In the genomic region with DNA sequence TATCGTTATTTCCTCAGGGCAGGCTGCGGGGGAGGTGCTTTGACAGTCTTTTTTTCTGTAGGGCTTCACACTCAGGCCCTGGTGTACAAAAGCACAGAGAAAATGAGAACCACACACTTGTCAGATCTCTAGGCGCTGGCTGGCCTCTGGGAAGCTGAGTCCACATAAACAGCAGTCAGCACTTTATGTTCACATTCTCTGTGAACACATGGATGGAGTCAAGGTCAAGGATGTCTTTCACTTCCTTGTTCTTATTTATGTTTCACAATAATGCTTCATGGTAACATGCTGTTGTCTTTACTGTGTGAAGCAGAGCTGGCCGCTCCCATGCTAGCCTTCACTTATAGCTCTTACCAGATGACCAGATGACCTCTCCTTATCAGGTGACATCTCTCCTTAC, we compare ENCODE assay signal across 16 mouse cellular contexts. TPM values are rescaled to one million over a fixed set of nuclear protein-coding genes. Genes with fewer than 3 reads are reported as not detected.
DNase-seq lines count a peak whose midpoint lies in the region; ATAC-seq and TF ChIP-seq lines count a peak whose summit lies in the region.
"Had no signal": no experiment of that assay in that cellular context is flagged by ENCODE, and none has a peak within 500 bp of the region (broad histone marks: within the 10 kb centered on the region; RNA-seq: fewer than 3 reads in every experiment).

No protein-coding gene starts in this region.

- no peak overlapping the region for H3K4me2 ChIP-seq in liver, embryonic 11.5 days
- H3K4me2 ChIP-seq: heart, embryonic 11.5 days; liver, embryonic 13.5 days; midbrain, embryonic 13.5 days had no signal

- peak; percentile 50 for DNase-seq in liver, adult 2 months (ENCODE audit: extremely low read depth, low read depth, low spot score)
- DNase-seq in liver, embryonic 11.5 days (ENCODE audit: low spot score), result no peak
- peak; percentile 22 for DNase-seq in A20 (ENCODE audit: low read depth, low spot score)
- no peak for DNase-seq in cerebellum, adult 18-20 months
- no peak for DNase-seq in thymus, postnatal 14 days
- DNase-seq: adrenal gland, postnatal 10 days; cerebellum, postnatal 14 days; forebrain, postnatal 0 days; gastrocnemius, adult 2 months; heart, postnatal 4 days; kidney, postnatal 25 days; liver, embryonic 13.5 days had no signal

- H3K9ac ChIP-seq in liver, adult 2 months (ENCODE audit: low read depth, low read length), result no peak overlapping the region
- no peak overlapping the region for H3K9ac ChIP-seq in liver, embryonic 11.5 days (ENCODE audit: low read depth, low read length)
- H3K9ac ChIP-seq: forebrain, postnatal 0 days; liver, embryonic 13.5 days; midbrain, embryonic 13.5 days had no signal

- TF ChIP-seq POLR2A in liver, adult 2 months (IDR thresholded peaks at IDR 0.05; ENCODE audit: extremely low read depth, insufficient read depth, low read length), result no peak

- no peaks in the 10 kb centered on the region for H3K36me3 ChIP-seq in liver, adult 2 months (ENCODE audit: control insufficient read depth, insufficient read depth, low read length)
- H3K36me3 ChIP-seq in liver, embryonic 11.5 days (ENCODE audit: control insufficient read depth, insufficient read depth, low read length), result no peaks in the 10 kb centered on the region
- H3K36me3 ChIP-seq in megakaryocyte, embryonic 14.5 days (replicated peaks; ENCODE audit: low read length), result peaks cover 4% of the 10 kb centered on the region
- H3K36me3 ChIP-seq: liver, embryonic 13.5 days; midbrain, embryonic 13.5 days had no signal

- H3K4me1 ChIP-seq in liver, adult 2 months (ENCODE audit: control insufficient read depth, insufficient read depth, low read length), result peaks cover 3% of the 10 kb centered on the region
- no peaks in the 10 kb centered on the region for H3K4me1 ChIP-seq in liver, embryonic 11.5 days (replicated peaks; ENCODE audit: control insufficient read depth, insufficient read depth, low read length)
- H3K4me1 ChIP-seq in megakaryocyte, embryonic 14.5 days, result peaks cover 53% of the 10 kb centered on the region
- H3K4me1 ChIP-seq: liver, embryonic 13.5 days had no signal

- TF ChIP-seq CTCF in liver, adult 2 months (IDR thresholded peaks at IDR 0.05; ENCODE audit: low read depth, low read length), result no peak

- H3K27ac ChIP-seq in liver, adult 2 months (replicated peaks; ENCODE audit: insufficient read depth, low read depth, low read length), result peak overlapping the region; percentile 48; the same call in 1 of the 2 replicates
- no peak overlapping the region for H3K27ac ChIP-seq in liver, embryonic 11.5 days (ENCODE audit: low read depth, low read length)
- H3K27ac ChIP-seq: gastrocnemius, adult 2 months; liver, embryonic 13.5 days; midbrain, embryonic 13.5 days had no signal

- H3K4me3 ChIP-seq in liver, adult 2 months (ENCODE audit: insufficient read depth, low read depth, low read length), result no peak overlapping the region
- no peak overlapping the region for H3K4me3 ChIP-seq in liver, embryonic 11.5 days (ENCODE audit: low read depth, low read length)
- peak overlapping the region; percentile 60 for H3K4me3 ChIP-seq in megakaryocyte, embryonic 14.5 days (replicated peaks)
- H3K4me3 ChIP-seq: gastrocnemius, adult 2 months; liver, embryonic 13.5 days; midbrain, embryonic 13.5 days had no signal

- ATAC-seq in liver, embryonic 11.5 days (replicated peaks; ENCODE audit: low FRiP score), result no peak
- ATAC-seq in common myeloid progenitor, adult 5-6 weeks (replicated peaks; ENCODE audit: low read depth, poor library complexity, severe bottlenecking), result peak; percentile 64
- ATAC-seq: forebrain, postnatal 0 days; midbrain, embryonic 13.5 days had no signal

- H3K9me3 ChIP-seq in liver, embryonic 11.5 days (ENCODE audit: control insufficient read depth, low read length), result no peaks in the 10 kb centered on the region
- H3K9me3 ChIP-seq in megakaryocyte, embryonic 14.5 days, result peaks cover 10% of the 10 kb centered on the region
- H3K9me3 ChIP-seq: liver, embryonic 13.5 days; midbrain, embryonic 13.5 days had no signal

- no peaks in the 10 kb centered on the region for H3K79me2 ChIP-seq in liver, adult 2 months (ENCODE audit: control insufficient read depth, insufficient read depth, low read length)

- WGBS in liver, adult 2 months, result 73% methylated on average over 4 of the region's 4 CpGs
- 52% methylated on average over 4 of the region's 4 CpGs for WGBS in liver, embryonic 11.5 days

- no peaks in the 10 kb centered on the region for H3K27me3 ChIP-seq in liver, adult 2 months (ENCODE audit: control insufficient read depth, insufficient read depth, low read length)
- H3K27me3 ChIP-seq in liver, embryonic 11.5 days (replicated peaks; ENCODE audit: control insufficient read depth, insufficient read depth, low read length), result no peaks in the 10 kb centered on the region
- no peaks in the 10 kb centered on the region for H3K27me3 ChIP-seq in megakaryocyte, embryonic 14.5 days (replicated peaks)
- H3K27me3 ChIP-seq: liver, embryonic 13.5 days; midbrain, embryonic 13.5 days had no signal

RNA-seq across cellular contexts. Expression of gene Spred1, which starts 13.1 kb away (rescaled TPM):
- 15.5 and 16.2 TPM in 2 replicates for total RNA-seq in liver, adult 2 months (2014; rRNA removed)
- 2.2 and 2.4 TPM in 2 replicates for polyA plus RNA-seq in liver, adult 2 months (2012; rRNA removed)
- polyA plus RNA-seq in liver, embryonic 11.5 days (2014; fragmentation: Nextera tagmentation; extraction: Ambion mirVana), result 7.5 and 7.7 TPM in 2 replicates
- 44.4 and 47.9 TPM in 2 replicates for total RNA-seq in common myeloid progenitor, adult 5-6 weeks (2017)
- 0.75 and 0.89 TPM in 2 replicates for polyA plus RNA-seq in megakaryocyte, embryonic 14.5 days (2012; ENCODE audit: insufficient read depth, low replicate concordance)

Comparison
In these comparisons a context has a peak if more than half of its experiments do, and no peak if none do; other contexts are left out.
1. DNase-seq: peak in liver, adult 2 months (single experiment) and A20 (single experiment); none in liver, embryonic 11.5 days (single experiment), cerebellum, adult 18-20 months (0 of 2) and thymus, postnatal 14 days (single experiment).